Mouse (Mus musculus) embryo, embryonic 11.5 days (tissue): ENCODE data around the gene H2-M10.6.
"Not testable (repeated sequence)": the region's sequence is repeated elsewhere in the genome, so short reads cannot be mapped to it uniquely, and the experiment has no call there.

Experiments
- DNase-seq: peaks from one replicate; pipeline ENCODE4 v3.0.0-alpha.2; 2012; ENCODE audit warnings: low read depth, low spot score

Gene H2-M10.6

GRCm38 (mm10) chr17:36811871-36812270 is at the start of gene H2-M10.6:
Gene H2-M10.6 (plus strand): TSS chr17:36812171.
- DNase-seq = no peak

DNA sequence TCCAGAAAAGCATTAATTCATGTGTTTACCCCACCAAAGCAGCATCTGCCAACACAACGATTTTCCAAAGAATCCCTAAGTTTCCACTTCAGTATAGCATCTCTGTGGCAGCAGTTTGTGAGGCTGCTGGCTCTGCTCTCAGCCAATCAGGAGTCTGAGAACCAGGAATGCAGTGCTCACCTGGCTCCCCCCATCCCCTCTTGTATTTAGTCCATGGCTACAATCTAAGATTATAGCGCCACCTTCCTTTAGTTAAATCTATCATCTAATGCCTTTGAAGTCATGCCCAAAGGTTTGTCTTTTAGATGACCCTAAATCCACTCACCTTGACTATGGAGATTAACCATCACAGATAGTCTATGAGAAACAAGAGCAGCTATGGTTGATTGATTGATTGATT is 48.2 kb upstream of the H2-M10.6 start:
- DNase-seq = no peak

GRCm38 (mm10) chr17:36764244-36764643 is 47.7 kb upstream of the H2-M10.6 start:
- DNase-seq = not testable (repeated sequence)

DNA sequence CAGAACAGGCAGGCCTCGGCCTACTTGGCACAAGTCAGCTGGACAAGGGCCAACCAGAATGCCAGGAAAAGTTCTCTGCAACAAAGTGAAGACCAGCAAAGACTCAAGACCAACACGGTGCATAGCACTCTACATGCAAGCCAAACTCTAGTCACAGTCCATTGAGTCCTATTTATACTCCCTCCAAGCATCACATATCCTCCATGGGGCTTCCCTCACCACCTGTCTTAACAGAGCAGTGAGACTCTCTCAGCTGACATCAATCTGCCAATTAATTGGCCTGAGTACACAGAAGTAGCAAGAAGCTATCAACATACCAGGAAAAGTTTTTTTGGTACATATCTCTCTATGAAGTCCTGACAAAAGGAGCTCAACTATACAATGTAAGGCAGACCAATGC is 46.6 kb upstream of the H2-M10.6 start:
- not testable (repeated sequence) for DNase-seq

DNA sequence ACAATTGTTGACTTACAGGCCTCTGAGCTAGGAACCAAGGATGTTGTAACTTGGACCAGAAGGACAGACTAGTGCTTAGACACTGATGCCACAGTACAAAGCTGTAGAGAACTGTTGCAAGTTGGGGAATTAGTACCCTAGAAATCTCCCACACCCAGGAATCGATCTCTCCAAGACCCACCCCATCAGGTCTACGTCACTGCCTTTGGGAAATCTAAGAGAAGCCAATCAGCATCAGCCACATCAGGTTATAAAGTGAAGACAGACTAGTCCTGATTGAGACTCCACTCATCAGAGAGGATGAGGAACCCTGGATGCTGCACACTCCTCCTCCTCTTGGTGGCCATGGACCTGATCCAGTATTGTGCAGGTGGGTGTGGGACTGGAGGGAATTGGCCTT is 39.4 kb upstream of the H2-M10.6 start, which contains the start of gene H2-M10.5:
H2-M10.5 (plus strand) TSS at position 301 of the 400 bp plus-strand sequence.
- DNase-seq = not testable (repeated sequence)

DNA sequence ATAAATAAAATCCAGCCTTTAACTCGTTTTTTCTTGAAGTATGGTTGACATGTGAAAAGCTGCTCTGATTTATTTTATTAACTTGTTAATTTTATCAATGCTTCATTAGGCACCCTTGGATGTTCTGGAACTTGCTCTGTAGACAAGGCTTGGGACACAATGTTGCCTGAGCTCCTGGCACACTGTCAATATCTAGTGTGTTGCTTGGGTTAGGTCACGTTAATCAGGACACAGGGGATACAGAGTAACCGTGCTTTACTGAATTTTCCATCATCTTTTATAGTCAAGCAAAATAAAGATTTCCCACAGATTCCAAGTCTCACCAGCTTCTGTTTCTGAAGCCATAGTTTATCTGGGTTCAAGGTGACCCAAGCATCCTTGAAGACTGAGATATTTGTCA is 30.4 kb upstream of the H2-M10.6 start:
- no peak for DNase-seq

GRCm38 (mm10) chr17:36786483-36786886 is 25.5 kb upstream of the H2-M10.6 start:
- DNase-seq = peak; percentile 9

DNA sequence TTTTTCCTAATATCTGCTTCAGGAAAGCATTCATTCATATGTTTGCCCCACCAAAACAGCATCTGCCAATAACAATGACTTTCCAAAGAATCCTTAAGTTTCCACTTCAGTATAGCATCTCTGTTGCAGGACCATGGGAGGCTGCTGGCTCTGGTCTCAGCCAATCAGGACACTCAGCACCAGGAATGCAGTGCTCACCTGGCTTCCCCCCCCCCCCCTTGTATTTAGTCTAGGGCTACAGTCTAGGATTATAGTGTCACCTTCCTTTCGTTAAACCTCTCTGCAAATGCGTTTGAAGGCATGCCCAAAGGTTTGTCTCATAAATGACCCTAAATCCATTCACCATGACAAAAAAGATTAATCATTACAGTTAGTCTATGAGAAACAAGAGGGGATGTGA is 23.6 kb upstream of the H2-M10.6 start:
- no peak for DNase-seq

GRCm38 (mm10) chr17:36788801-36789200 is 23.2 kb upstream of the H2-M10.6 start:
- DNase-seq = peak; percentile 66

GRCm38 (mm10) chr17:36799493-36799892 is 12.5 kb upstream of the H2-M10.6 start:
- no peak for DNase-seq

DNA sequence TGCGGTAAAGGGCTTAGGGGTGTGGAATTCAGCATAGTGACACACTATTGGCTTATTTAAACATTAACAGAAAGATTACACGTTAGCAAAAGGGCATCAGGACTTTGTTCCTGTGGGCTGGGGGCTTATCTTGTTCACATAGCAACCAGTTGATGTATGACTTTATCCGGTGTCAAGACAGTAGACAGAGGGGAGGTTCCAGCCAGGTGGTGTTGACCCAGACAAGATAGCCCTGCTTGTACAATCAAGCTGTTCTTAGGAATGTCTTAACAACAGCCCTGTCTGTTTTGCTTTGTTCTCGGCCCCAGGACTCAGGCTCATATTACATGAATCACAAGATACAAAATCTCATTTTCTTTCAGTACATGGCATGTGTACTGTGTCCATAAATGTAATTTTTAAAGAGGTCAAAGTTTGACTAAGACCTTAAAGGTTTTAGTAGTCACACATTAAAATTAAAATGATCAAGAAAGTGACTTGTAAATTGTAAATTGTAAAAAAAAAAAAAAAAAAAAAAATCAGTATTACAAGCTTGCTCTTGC is 12.0 kb upstream of the H2-M10.6 start:
- not testable (repeated sequence) for DNase-seq

DNA sequence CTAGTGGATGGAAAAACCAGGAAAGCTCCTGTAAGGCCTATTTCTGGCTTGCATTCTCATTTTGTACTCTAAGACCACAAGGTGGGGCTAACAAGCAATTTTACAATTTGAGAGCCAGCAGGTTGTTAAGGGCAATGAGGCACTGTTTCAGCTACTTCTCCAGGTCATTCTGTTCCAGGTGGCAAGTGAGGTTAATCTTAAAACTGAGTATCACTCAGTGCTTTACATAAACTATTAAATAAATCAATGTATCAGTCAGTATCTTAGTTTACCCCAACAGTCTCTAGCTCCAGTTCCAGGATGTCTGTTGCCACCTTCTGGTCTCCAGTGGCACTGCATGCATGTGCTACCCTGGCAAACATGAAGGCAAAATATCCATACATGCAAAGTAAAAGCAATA is 12.0 kb downstream of the H2-M10.6 start:
- DNase-seq = no peak

DNA sequence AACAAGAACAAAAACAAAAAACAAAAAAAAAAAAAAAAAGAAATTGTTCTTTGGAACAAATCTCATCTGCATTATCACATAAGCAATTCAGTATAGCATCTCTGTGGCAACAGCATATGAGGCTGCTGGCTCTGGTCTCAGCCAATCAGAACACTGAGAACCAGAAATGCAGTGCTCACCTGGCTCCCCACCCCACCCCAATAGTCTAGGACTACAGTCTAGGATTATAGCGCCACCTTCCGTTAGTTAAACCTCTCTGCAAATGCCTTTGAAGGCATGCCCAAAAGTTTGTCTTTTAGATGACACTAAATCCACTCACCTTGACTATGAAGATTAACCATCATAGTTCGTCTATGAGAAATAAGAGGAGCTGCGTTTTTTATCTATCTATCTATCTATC is 13.6 kb downstream of the H2-M10.6 start:
- DNase-seq = no peak

- not testable (repeated sequence) for DNase-seq
Measured at GRCm38 (mm10) chr17:36826002-36826401, 14.0 kb downstream of the H2-M10.6 start.

GRCm38 (mm10) chr17:36828488-36828887 is 16.5 kb downstream of the H2-M10.6 start:
- DNase-seq = no peak

DNA sequence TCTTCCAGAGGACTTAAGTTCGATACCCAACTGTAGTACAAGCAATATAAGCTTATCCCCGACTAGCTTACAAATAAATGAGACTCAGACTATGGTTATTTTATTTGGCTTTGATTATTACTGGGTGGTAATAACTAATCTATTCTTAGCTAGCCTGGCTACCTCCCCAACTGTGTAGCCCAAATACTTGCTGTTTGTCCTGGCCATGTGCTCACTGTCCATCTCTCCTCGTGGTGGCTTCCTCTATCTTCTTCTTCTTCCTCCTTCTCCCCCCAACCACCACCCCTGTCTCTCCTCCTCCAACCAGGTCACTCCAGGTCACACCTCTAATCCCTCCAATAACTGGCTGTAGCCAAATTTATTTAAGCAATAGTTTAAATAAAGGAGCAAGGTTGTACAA is 18.5 kb downstream of the H2-M10.6 start:
- DNase-seq = no peak

DNA sequence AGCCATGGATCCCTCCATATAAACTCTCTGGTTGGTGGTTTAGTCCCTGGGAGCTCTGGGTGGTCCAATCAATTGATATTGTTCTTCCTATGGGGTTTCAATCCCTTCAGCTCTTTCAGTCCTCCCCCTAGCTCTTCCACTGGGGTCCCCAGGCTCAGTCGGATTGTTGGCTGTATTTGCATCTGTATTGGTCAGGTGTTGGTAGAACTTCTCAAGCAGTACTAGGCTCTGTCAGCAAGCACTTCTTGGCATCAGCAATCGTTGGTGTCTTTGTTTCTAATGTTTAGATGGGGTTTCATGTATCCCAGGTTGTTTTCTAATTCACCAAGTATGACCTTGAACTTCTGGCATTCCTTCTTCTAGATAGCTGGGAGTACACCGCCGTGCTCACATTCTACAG is 20.7 kb downstream of the H2-M10.6 start:
- DNase-seq = no peak

GRCm38 (mm10) chr17:36835591-36836426 is 23.8 kb downstream of the H2-M10.6 start:
- no peak for DNase-seq

DNA sequence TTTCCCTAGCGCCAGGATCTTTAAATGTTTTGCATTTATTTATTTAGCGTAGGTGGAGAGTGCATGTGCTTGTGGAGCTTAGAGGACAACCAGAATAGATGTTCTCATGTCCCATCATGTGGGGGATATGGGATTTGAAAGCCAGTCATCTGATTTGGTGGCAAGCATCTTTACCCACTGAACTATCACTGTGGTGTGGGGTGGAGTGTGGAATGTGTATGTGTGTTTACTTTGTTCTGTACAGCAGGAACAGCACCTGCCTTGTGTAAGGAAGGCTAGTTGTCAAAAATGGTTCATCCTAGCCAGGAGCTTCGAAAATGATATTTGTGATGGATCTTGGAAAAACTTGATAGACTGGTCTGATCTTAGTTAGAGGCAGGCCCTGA is 24.4 kb downstream of the H2-M10.6 start:
- no peak for DNase-seq

DNA sequence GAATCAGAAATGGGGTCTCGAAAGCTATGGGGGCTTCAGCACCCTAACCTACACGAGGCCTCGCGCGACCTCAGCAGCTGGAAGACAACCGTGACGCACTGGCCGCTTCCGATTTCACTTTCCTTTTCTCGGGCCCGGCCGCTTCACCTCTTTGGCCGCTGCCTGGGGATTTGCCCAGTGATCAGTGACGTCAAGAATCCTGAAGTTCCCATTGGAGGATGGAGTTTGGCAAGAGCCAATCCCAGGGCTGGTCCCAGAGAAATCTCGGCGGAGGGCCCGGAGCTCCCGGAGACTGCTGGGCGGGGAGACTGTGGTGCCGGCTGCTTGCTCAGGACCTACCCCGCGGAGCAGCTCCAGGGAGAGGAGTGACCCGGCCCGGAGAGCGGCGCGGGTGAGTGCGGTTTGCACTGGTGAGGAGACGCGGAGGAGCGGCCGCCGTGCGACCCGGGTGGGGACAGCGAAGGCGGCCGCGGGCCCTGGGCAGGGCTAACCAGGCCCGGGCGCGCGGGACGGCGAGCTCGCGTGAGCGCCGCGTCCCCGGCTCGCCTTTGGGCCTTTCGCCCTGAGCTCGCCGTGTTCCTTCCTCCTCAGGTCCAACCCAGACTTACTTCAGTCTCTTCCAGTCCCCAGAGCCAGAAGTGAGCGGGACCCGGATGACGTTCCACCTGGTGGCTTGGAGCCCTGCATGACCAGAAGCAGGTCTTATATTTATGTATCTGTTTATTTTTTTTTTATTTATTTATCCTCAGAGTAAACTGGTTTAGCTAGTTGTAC is 25.1 kb downstream of the H2-M10.6 start, which contains the start of gene Trim26:
Trim26 (plus strand) TSS at position 261 of the 774 bp plus-strand sequence.
- DNase-seq = peak; percentile 95

DNA sequence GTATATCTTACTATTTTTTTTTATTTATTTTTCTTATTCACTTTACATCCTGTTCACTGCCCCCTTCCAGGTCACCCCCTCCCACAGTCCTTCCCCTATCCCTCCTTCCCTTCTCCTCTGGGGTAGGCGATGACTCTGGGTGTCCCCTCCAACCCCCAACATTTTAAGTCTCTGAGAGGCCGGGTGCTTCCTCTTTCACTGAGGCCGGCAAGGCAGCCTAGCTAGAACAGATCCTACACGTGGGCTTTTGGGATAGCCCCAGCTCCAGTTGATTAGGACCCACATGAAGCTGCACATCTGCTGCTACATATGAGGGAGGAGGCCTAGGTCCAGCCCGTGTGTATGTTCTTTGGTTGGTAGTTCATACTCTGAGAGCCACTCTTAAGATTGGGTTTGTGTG is 27.0 kb downstream of the H2-M10.6 start:
- DNase-seq = no peak

GRCm38 (mm10) chr17:36839931-36840330 is 28.0 kb downstream of the H2-M10.6 start:
- DNase-seq = no peak
